Mouse (Mus musculus): ENCODE data around the gene Med23. TPM values are rescaled to one million over a fixed set of nuclear protein-coding genes. Genes with fewer than 3 reads are reported as not detected.

The Med23 gene
- polyA plus RNA-seq, 1 experiment from 2014 or later, result 12.1 TPM

DNA sequence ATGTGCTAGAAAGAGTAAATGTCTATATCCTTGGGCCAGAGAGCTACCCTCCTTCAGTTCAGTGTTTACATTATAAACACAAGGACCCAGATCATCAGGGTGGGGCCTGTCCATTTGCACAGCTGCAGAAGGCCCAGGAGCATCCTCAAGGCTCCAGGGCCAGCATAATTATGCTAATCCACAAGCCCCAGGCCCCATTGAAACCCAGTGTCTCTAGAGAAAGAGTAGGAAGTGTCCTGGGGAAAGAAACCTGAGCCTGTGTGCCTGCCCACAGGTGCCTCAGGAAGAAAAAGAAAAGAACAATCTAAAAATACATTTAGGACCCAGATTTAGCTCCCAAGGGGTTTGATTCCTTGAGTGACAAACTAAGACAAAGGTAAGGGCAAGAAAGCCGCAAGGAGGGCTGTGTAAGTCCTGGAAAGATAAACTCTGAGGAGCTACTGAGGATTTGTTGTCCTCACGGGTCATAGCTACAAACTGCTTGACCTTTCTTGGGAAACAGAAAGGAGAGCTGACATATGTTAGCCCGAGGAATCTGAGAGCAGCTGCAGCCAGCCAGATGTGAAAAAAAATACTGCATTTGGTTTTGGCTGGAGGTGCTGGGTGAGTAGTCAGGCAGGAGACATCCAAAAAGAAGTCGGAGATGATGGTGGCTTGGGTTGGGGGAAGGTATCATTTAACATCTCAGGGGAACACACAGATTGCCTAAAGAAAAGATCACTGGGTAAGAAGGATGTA, 35.0 kb upstream of the Med23 start:
- Histone ChIP-seq H3K27me3 (ENCODE audit: insufficient read depth, low read length) (no peaks in the 10 kb centered on the region), H3K9ac (ENCODE audit: low read depth, low read length) (peak overlapping the region; percentile 8; the same call in 1 of the 2 replicates), H3K4me3 (replicated peaks; ENCODE audit: low read depth, low read length) (no peak overlapping the region), H3K27ac (no peak overlapping the region), H3K36me3 (ENCODE audit: insufficient read depth, low read length) (no peaks in the 10 kb centered on the region), H3K4me1 (replicated peaks; ENCODE audit: insufficient read depth, low read length) (peaks cover 9% of the 10 kb centered on the region; the same call in 1 of the 2 replicates), H3K4me2 (ENCODE audit: low read length) (peak overlapping the region; percentile 51), H3K9me3 (replicated peaks; ENCODE audit: low read length) (no peaks in the 10 kb centered on the region)
- 7% methylated on average over 4 of the region's 4 CpGs for WGBS
- ATAC-seq (replicated peaks; ENCODE audit: low FRiP score, low read depth) (no peak), DNase-seq (ENCODE audit: low spot score) (peak; percentile 57)
- TF ChIP-seq CTCF (IDR thresholded peaks at IDR 0.05; ENCODE audit: low read depth), result no peak

DNA sequence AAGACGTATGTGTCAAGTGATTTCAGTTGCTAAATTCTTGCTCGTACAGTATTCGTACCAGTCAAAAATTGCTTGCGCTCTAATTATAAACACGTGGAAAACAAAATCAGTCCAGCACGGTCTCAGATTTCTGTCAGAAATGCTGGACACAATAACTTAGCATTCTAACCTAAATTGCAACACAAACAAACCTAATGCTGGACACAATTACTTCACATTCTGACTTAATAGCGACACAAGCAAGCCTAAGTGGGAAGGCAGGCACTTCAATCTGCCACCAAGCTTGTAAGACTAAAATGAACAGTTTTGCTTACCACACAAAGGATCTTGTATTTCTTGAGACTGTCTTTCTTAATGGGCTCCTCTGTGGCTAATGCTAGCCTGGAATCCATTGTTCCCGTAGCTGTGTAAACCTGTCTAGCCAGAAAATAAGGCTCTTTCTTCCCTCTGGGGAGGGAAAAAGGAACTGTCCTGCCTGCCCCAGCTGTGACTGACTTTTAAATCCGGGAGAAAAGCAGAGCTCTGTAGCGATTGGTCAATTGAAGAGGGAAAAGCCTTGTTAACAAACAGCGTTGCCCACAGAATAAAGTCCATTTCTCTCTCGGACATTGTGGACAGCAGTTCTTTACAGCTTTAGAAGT, 34.0 kb upstream of the Med23 start:
- WGBS, result 25% methylated on average over 12 of the region's 12 CpGs

DNA sequence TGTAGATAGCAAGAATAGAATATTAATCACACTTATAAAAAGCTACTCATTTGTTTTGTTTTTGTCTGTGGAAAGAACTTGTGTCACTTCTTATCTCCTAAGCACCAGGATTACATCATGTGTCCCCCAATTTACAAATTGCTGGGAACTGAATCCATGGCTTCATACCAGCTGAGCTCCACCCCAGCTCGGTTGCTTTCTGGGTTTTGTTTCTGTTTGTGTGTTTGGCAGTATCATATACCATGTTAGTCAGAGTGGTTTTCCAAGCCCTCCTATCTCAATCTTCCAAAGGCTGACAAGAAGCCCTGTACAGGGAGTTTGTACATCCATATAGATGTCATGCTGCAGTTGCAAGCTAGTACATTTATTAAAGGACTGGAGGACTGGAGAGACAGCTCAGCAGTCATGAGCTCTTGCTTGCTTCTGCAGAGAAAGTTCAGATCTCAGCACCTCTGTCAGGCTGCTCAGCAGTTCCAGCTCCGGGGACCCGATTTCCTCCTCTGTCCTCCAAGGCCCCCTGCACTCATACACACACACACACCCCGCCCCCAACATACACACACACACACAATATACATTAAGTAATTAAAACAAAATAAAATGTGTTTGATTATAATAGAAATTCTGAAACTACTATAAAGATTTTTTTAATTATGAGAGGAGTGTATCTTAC, 33.3 kb upstream of the Med23 start:
- ATAC-seq (replicated peaks; ENCODE audit: low FRiP score, low read depth) (no peak), DNase-seq (ENCODE audit: low spot score) (no peak)
- peaks cover 9% of the 10 kb centered on the region; the same call in 1 of the 2 replicates for H3K4me1 ChIP-seq (replicated peaks; ENCODE audit: insufficient read depth, low read length)
- peak overlapping the region; percentile 51 for H3K4me2 ChIP-seq (ENCODE audit: low read length)
- H3K36me3 ChIP-seq (ENCODE audit: insufficient read depth, low read length), result no peaks in the 10 kb centered on the region
- WGBS, result 56% methylated on average over 4 of the region's 4 CpGs
- H3K9ac ChIP-seq (ENCODE audit: low read depth, low read length), result no peak overlapping the region
- H3K4me3 ChIP-seq (replicated peaks; ENCODE audit: low read depth, low read length), result no peak overlapping the region
- H3K27ac ChIP-seq, result no peak overlapping the region
- H3K27me3 ChIP-seq (ENCODE audit: insufficient read depth, low read length), result no peaks in the 10 kb centered on the region
- TF ChIP-seq CTCF (IDR thresholded peaks at IDR 0.05; ENCODE audit: low read depth), result no peak
- H3K9me3 ChIP-seq (replicated peaks; ENCODE audit: low read length), result no peaks in the 10 kb centered on the region

More for the DNA sequence above, 34.0 kb upstream of the Med23 start:
- H3K4me1 ChIP-seq (replicated peaks; ENCODE audit: insufficient read depth, low read length), result peaks cover 9% of the 10 kb centered on the region; the same call in 1 of the 2 replicates
- no peak for TF ChIP-seq CTCF (IDR thresholded peaks at IDR 0.05; ENCODE audit: low read depth)
- peak overlapping the region; percentile 51 for H3K4me2 ChIP-seq (ENCODE audit: low read length)
- no peaks in the 10 kb centered on the region for H3K27me3 ChIP-seq (ENCODE audit: insufficient read depth, low read length)
- H3K36me3 ChIP-seq (ENCODE audit: insufficient read depth, low read length), result no peaks in the 10 kb centered on the region
- H3K27ac ChIP-seq, result peak overlapping the region; percentile 60; the same call in 1 of the 2 replicates
- DNase-seq (ENCODE audit: low spot score) (peak; percentile 61), ATAC-seq (replicated peaks; ENCODE audit: low FRiP score, low read depth) (no peak)
- peak overlapping the region; percentile 11; the same call in 1 of the 2 replicates for H3K4me3 ChIP-seq (replicated peaks; ENCODE audit: low read depth, low read length)
- H3K9ac ChIP-seq (ENCODE audit: low read depth, low read length), result peak overlapping the region; percentile 8; the same call in 1 of the 2 replicates
- H3K9me3 ChIP-seq (replicated peaks; ENCODE audit: low read length), result no peaks in the 10 kb centered on the region

DNA sequence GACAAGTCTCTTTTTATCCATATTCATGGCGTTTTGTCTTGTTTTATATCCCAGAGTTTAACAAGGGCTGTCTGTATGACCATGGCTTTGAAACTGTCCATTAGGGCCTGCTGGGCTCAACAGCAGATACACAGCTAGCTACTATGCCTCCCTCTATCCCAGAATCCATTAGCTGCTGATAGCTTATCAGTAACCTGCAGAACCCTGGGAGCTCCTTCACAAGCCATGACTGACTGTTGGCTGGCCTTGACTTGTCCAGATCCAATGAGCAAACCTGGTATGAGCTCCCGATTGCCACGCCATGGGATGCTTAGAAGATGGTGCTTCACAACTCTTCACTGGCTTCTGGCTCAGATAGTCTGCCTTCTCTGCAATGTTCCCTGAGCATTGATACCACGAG, 29.0 kb upstream of the Med23 start:
- 93% methylated on average over 4 of the region's 4 CpGs for WGBS
- no peak overlapping the region for H3K4me3 ChIP-seq (replicated peaks; ENCODE audit: low read depth, low read length)
- no peak for TF ChIP-seq CTCF (IDR thresholded peaks at IDR 0.05; ENCODE audit: low read depth)
- no peaks in the 10 kb centered on the region for H3K9me3 ChIP-seq (replicated peaks; ENCODE audit: low read length)
- DNase-seq (ENCODE audit: low spot score) (no peak), ATAC-seq (replicated peaks; ENCODE audit: low FRiP score, low read depth) (no peak)
- H3K27me3 ChIP-seq (ENCODE audit: insufficient read depth, low read length), result no peaks in the 10 kb centered on the region
- H3K27ac ChIP-seq, result no peak overlapping the region
- no peaks in the 10 kb centered on the region for H3K36me3 ChIP-seq (ENCODE audit: insufficient read depth, low read length)
- H3K4me1 ChIP-seq (replicated peaks; ENCODE audit: insufficient read depth, low read length), result no peaks in the 10 kb centered on the region
- H3K4me2 ChIP-seq (ENCODE audit: low read length), result no peak overlapping the region
- no peak overlapping the region for H3K9ac ChIP-seq (ENCODE audit: low read depth, low read length)

DNA sequence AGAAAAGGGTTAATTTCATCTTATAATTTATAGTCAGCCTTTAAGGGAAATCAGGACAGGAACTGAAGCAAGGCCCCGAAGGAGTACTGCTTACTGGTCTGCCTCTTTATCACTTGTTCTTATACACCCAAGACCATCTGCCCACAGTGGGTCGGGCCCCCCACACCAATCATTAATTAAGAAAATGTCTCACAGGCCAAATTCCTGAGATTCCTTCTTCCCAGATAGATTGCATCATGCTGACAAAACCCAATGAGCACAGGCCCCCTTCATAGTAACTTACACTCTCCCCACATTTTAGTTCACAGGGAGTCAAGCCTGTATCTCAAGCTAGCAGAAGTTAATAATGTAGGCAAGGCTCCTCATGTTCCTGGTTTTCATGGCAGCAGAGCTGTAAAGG, 27.8 kb upstream of the Med23 start:
- TF ChIP-seq CTCF (IDR thresholded peaks at IDR 0.05; ENCODE audit: low read depth), result no peak
- H3K9ac ChIP-seq (ENCODE audit: low read depth, low read length), result no peak overlapping the region
- H3K4me1 ChIP-seq (replicated peaks; ENCODE audit: insufficient read depth, low read length), result no peaks in the 10 kb centered on the region
- H3K4me3 ChIP-seq (replicated peaks; ENCODE audit: low read depth, low read length), result no peak overlapping the region
- no peak for ATAC-seq (replicated peaks; ENCODE audit: low FRiP score, low read depth)
- DNase-seq (ENCODE audit: low spot score), result peak; percentile 15
- H3K27ac ChIP-seq, result peak overlapping the region; percentile 36; the same call in 1 of the 2 replicates
- WGBS, result 4% methylated on average over 2 of the region's 2 CpGs
- no peaks in the 10 kb centered on the region for H3K36me3 ChIP-seq (ENCODE audit: insufficient read depth, low read length)
- H3K27me3 ChIP-seq (ENCODE audit: insufficient read depth, low read length), result no peaks in the 10 kb centered on the region
- no peak overlapping the region for H3K4me2 ChIP-seq (ENCODE audit: low read length)
- H3K9me3 ChIP-seq (replicated peaks; ENCODE audit: low read length), result no peaks in the 10 kb centered on the region

DNA sequence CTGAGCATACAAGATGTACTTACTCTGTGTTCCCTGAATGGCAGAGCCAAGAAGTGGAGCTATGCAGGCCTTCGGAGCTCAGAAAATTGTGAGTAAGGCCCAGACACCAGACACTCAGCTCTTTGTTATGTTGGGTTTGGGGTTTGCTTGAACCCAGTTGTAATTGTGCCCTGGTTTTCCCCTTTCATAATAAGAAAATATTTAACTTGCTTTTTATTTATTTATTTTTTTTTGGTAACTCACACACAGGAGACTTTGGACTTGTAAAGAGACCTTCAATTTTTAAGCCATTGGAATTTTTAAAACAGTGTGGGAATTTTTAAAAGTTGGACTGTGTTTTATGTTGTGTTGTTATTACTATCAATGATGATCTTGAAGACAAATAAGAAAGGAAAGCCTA, 27.1 kb upstream of the Med23 start, which contains the start of gene Enpp3:
Gene Enpp3 (minus strand): TSS at position 148 of the 400 bp plus-strand sequence.
- no peaks in the 10 kb centered on the region for H3K27me3 ChIP-seq (ENCODE audit: insufficient read depth, low read length)
- TF ChIP-seq CTCF (IDR thresholded peaks at IDR 0.05; ENCODE audit: low read depth), result no peak
- DNase-seq (ENCODE audit: low spot score), result no peak
- no peak within 1 kb of the TSS for H3K9ac ChIP-seq (ENCODE audit: low read depth, low read length)
- H3K36me3 ChIP-seq (ENCODE audit: insufficient read depth, low read length), result no peaks in the 10 kb centered on the region
- no peaks in the 10 kb centered on the region for H3K4me1 ChIP-seq (replicated peaks; ENCODE audit: insufficient read depth, low read length)
- no peaks in the 10 kb centered on the region for H3K9me3 ChIP-seq (replicated peaks; ENCODE audit: low read length)
- H3K4me3 ChIP-seq (replicated peaks; ENCODE audit: low read depth, low read length), result no peak within 1 kb of the TSS
- WGBS, result 95% methylated on average over 1 of the region's 1 CpGs
- H3K27ac ChIP-seq, result peak within 1 kb of the TSS; percentile 36; the same call in 1 of the 2 replicates
- no peak for ATAC-seq (replicated peaks; ENCODE audit: low FRiP score, low read depth)
- no peak within 1 kb of the TSS for H3K4me2 ChIP-seq (ENCODE audit: low read length)
